Mouse (Mus musculus) kidney, adult 2 months (tissue): Measurements from ENCODE around the gene Ndufs3.

Experiments used
- CTCF ChIP-seq: fragments of 200-500 bp; conservative IDR thresholded peaks from 2 replicates; pipeline ENCODE4 v1.5.1; 2011; ENCODE audit warnings: low read depth, mild to moderate bottlenecking, control low read depth, low read length, moderate library complexity, mixed read lengths; ENCODE audit not compliant: insufficient read depth, insufficient read length
- POLR2A ChIP-seq: fragments of 200-500 bp; IDR thresholded peaks from one replicate; pipeline ENCODE4 v1.6.1; 2011; ENCODE audit warnings: low read depth, low read length, control low read depth

GRCm38 (mm10) chr2:90950582-90951194 is 46.1 kb upstream of the Ndufs3 start:
- TF ChIP-seq POLR2A = no peak
- TF ChIP-seq CTCF = no peak
